Mouse (Mus musculus) stomach, embryonic 16.5 days (tissue): ENCODE data around the gene Wiz. TPM values are rescaled to one million over a fixed set of nuclear protein-coding genes. Genes with fewer than 3 reads are reported as not detected.

Source experiments
- ATAC-seq: fragments of 200-750 bp; cut with Nextera tagmentation; 2 replicates; pipeline ENCODE4 v1.8.0; 2017; ENCODE audit warnings: moderate number of reproducible peaks, moderate TSS enrichment; ENCODE audit not compliant: insufficient read depth, low FRiP score
- H3K27ac ChIP-seq: fragments of 300-500 bp; sonication (generic); 2 replicates; pipeline ENCODE4 v1.5.1; 2014; ENCODE audit warnings: low read length
- H3K27me3 ChIP-seq: fragments of 300-500 bp; sonication (generic); 2 replicates; pipeline ENCODE4 v1.6.1; 2014; ENCODE audit warnings: low read length, control low read depth, mixed read lengths; ENCODE audit not compliant: control insufficient read depth, insufficient read depth
- H3K36me3 ChIP-seq: fragments of 300-500 bp; sonication (generic); 2 replicates; pipeline ENCODE4 v1.6.1; 2014; ENCODE audit warnings: low read length; ENCODE audit not compliant: control insufficient read depth, insufficient read depth
- H3K4me1 ChIP-seq: fragments of 300-500 bp; sonication (generic); 2 replicates; pipeline ENCODE4 v1.6.1; 2014; ENCODE audit warnings: low read length, control low read depth, mixed read lengths; ENCODE audit not compliant: control insufficient read depth, insufficient read depth
- H3K4me2 ChIP-seq: fragments of 300-500 bp; sonication (generic); 2 replicates; pipeline ENCODE4 v1.6.1; 2014; ENCODE audit warnings: low read depth, low read length, mixed read lengths
- H3K4me3 ChIP-seq: fragments of 300-500 bp; sonication (generic); replicated peaks from 2 replicates; pipeline ENCODE4 v1.5.1; 2014; ENCODE audit warnings: mild to moderate bottlenecking, low read length
- H3K9ac ChIP-seq: fragments of 300-500 bp; sonication (generic); 2 replicates; pipeline ENCODE4 v1.6.1; 2014; ENCODE audit warnings: low read length
- H3K9me3 ChIP-seq: fragments of 300-500 bp; sonication (generic); replicated peaks from 2 replicates; pipeline ENCODE4 v1.6.1; 2016; ENCODE audit warnings: low read length, control low read depth; ENCODE audit not compliant: control insufficient read depth
- WGBS: fragments of 180-500 bp; shearing (Covaris S2); extraction: QIAGEN DNeasy Blood & Tissue Kit; methylation state at CpG from one replicate; pipeline ENCODE4 v1.1.7; 2014; 5-methylcytosine and 5-hydroxymethylcytosine counted together
- polyA plus RNA-seq: library from polyadenylated mRNA; unstranded; fragments of >200 nt; fragmentation: Nextera tagmentation; extraction: Ambion mirVana; gene quantifications from 2 replicates; pipeline ENCODE4 v1.2.1, GENCODE M21; 2015

Gene Wiz
- polyA plus RNA-seq, 1 experiment from 2014 or later: 23.7 TPM

DNA sequence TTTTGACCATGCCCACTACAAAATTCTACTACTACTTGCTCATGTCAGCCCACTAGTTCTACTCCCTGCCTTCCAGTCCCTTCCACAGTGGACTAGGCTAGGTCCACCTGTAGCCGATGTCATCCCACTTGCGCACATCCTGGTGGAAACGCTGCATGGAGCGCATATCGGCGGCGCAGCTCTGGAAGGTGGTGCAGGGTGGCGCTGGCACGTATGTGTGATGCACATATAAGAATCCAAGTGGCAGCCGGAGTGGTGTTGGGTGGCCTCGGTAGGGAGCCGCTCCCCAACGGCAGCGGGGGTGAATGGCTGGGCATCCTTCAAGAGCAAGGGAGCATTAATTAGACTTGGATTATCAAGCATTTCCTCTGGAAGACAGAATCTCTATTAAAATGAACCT is 27.5 kb upstream of the Wiz start:
- no peaks in the 10 kb centered on the region for H3K9me3 ChIP-seq
- 91% methylated on average over 14 of the region's 14 CpGs for WGBS
- ATAC-seq: no peak

DNA sequence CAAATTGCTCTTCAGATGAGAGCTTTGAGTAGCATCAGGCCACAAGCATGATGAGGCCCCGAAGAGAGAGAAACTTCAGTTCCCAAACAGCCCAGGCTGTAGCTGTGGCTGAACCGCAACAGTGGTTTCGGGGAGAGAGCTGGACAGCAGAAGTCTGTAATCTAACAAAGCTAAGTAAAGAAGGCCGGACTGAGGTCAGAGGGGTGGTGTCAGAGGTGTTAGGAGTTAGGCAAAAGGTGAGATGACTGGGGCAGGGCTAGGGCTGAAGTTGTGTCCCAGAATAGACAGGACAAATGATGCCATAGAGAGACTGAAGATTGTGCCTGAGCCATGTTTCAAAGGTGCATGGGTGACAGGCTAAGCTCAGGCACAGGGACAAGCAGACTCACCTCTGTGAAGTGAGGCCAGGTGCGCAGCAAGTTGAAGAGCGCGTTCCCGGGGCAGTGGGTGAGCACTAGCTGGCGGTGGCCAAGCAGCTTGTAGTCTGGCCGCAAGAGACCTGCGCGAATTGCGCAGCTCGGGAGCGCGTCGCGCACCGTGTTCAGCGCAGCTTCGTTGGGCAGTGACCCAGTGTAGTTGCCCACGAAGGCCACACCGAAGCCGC is 26.3 kb upstream of the Wiz start:
- Histone ChIP-seq H3K4me1 (no peaks in the 10 kb centered on the region), H3K27ac (no peak overlapping the region), H3K4me2 (no peak overlapping the region), H3K9ac (no peak overlapping the region), H3K4me3 (no peak overlapping the region), H3K9me3 (no peaks in the 10 kb centered on the region), H3K27me3 (peaks cover 10% of the 10 kb centered on the region), H3K36me3 (no peaks in the 10 kb centered on the region)
- WGBS: 36% methylated on average over 24 of the region's 24 CpGs
- no peak for ATAC-seq

More for the DNA sequence above, 27.5 kb upstream of the Wiz start:
- H3K4me2 ChIP-seq: no peak overlapping the region
- peaks cover 10% of the 10 kb centered on the region for H3K27me3 ChIP-seq
- H3K9ac ChIP-seq: no peak overlapping the region
- H3K27ac ChIP-seq: no peak overlapping the region
- no peaks in the 10 kb centered on the region for H3K4me1 ChIP-seq
- no peaks in the 10 kb centered on the region for H3K36me3 ChIP-seq
- no peak overlapping the region for H3K4me3 ChIP-seq

DNA sequence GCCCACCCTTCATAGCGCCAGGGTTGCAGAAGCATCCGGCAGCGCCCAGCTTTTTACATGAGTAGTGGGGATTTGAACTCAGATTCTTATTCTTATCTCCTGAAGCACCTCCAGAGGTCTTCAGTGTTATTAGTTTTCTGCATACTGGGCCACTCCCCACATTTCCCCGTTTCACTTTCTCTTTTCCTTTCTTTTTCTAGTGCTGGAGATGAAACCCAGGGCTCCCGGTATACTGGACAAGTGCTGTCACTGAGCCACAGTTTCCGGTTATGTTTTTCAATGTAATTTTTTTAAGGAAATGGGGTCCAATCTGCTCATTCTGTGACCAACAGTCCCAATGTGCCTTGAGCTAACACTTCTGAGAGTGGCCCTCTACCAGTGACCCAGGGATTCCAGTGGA is 22.7 kb upstream of the Wiz start:
- Histone ChIP-seq H3K27ac (no peak overlapping the region), H3K4me3 (no peak overlapping the region), H3K9ac (no peak overlapping the region), H3K36me3 (no peaks in the 10 kb centered on the region), H3K9me3 (no peaks in the 10 kb centered on the region), H3K4me1 (no peaks in the 10 kb centered on the region), H3K27me3 (peaks cover 9% of the 10 kb centered on the region), H3K4me2 (no peak overlapping the region)
- WGBS: 82% methylated on average over 6 of the region's 6 CpGs
- no peak for ATAC-seq

DNA sequence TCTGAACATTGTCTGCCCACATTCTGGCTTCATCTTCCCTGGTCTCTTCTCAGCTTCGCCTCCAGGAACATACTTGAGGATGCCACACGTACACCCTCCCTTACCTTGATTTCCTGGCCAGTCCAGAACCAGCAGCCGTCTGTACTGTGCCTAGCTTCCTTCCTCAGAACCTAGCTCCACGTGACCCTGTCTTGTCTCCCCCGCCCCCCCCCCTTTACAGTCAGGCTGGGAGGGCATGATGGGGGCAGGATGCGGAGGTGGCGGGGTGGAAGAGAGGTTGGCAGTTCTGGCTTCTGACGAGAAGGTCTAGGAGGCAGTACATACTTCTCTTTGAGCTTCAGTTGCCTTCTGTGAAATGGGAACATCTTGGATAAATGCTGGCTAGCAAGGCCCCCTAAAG is 14.2 kb upstream of the Wiz start, which contains the start of gene Rasal3:
TSS of gene Rasal3 (minus strand) at position 167 of the 400 bp plus-strand sequence.
- Histone ChIP-seq H3K9ac (no peak within 1 kb of the TSS; the same call in 1 of the 2 replicates), H3K4me1 (no peaks in the 10 kb centered on the region), H3K4me3 (peak within 1 kb of the TSS; percentile 20), H3K9me3 (no peaks in the 10 kb centered on the region), H3K27me3 (0 out of 2 replicates have a peak, but pooled peaks cover 5% of the 10 kb centered on the region), H3K36me3 (no peaks in the 10 kb centered on the region), H3K4me2 (no peak within 1 kb of the TSS), H3K27ac (no peak within 1 kb of the TSS)
- WGBS: 69% methylated on average over 8 of the region's 8 CpGs
- no peak for ATAC-seq

DNA sequence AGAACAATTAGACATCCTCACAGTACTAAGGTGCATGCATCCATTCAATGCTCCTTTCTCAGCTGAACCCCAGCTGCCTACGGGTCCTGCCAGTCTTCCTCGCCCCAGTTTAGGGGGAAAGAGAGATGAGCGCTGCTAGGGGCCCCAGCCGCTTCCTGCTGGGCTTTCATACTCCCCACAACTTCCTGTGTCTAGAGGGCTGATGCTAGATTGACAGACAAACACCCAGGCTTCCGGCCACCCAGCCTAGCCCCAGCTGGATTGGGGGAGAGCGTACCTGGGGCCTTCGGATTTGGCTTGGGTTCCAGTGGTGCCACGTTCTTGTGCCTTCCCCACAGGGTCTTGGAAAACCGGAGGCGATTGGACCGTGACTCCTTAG is 13.5 kb upstream of the Wiz start:
- H3K36me3 ChIP-seq: no peaks in the 10 kb centered on the region
- H3K4me1 ChIP-seq: no peaks in the 10 kb centered on the region
- WGBS: 67% methylated on average over 11 of the region's 11 CpGs
- H3K4me3 ChIP-seq: peak overlapping the region; percentile 20
- H3K9ac ChIP-seq: no peak overlapping the region; the same call in 1 of the 2 replicates
- H3K4me2 ChIP-seq: no peak overlapping the region
- H3K27ac ChIP-seq: no peak overlapping the region
- peaks cover 7% of the 10 kb centered on the region; the same call in 1 of the 2 replicates for H3K27me3 ChIP-seq
- no peaks in the 10 kb centered on the region for H3K9me3 ChIP-seq
- ATAC-seq: no peak

DNA sequence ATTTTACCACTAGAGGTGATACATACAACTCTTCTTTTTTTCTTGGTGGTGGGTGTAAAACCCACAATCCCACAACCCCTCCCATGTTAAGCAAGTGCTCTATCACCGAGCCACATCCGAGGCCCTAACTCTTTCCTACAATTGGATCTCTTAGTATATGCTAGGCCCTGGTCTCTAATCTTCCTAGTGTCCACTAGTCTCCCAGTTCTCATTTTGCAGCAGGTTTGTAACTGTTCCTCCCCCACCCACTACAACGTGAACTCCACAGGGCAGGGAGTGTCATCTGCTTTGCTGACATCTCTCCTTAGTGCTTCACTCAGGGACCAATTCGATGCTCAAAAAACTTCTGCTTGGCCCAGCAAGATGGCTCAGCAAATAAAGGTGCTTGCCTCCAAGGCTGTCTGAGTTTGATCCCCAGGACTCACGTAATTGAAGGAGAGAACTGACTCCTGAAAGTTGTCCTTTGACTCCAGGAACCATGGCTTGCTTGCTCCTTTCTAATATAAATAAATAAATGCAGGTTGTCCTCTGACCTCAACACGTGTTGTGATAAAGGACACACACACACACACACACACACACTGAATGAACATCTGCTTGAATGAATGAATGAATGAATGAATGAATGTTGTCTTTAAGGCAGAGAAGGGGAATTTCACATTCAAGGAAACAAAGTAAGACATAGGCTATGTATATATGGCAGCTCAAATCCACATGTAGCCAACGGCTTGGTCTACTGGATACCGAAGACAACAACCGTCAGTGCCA is 13.0 kb upstream of the Wiz start:
- H3K27me3 ChIP-seq: peaks cover 13% of the 10 kb centered on the region
- 72% methylated on average over 9 of the region's 9 CpGs for WGBS
- H3K4me3 ChIP-seq: peak overlapping the region; percentile 20; the same call in 1 of the 2 replicates
- no peak overlapping the region for H3K9ac ChIP-seq
- ATAC-seq: no peak
- H3K4me1 ChIP-seq: no peaks in the 10 kb centered on the region
- no peak overlapping the region for H3K27ac ChIP-seq
- no peaks in the 10 kb centered on the region for H3K36me3 ChIP-seq
- no peak overlapping the region for H3K4me2 ChIP-seq
- no peaks in the 10 kb centered on the region for H3K9me3 ChIP-seq

DNA sequence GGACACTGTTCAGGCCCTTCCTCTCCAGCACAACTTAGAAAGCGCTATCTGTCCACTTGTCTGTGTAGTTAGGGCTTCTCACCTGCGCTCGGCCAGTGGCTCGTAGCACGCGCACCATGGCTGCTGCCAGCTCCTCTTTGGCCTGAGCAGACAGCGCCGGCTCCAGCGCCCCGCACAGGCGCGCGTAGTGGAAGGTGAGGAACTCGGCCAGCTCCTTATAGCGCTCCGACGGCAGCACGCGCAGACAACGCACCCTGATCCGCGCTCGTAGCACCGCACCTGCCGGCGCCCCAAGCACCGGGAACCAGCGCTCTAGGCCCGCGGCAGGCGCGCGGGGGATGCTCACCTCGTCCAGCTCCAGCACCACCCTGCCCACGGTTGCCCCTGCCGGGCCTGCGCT is 7.0 kb upstream of the Wiz start:
- 7% methylated on average over 37 of the region's 37 CpGs for WGBS
- Histone ChIP-seq H3K36me3 (no peaks in the 10 kb centered on the region), H3K4me1 (no peaks in the 10 kb centered on the region), H3K27ac (no peak overlapping the region), H3K27me3 (peaks cover 56% of the 10 kb centered on the region), H3K9ac (no peak overlapping the region), H3K9me3 (no peaks in the 10 kb centered on the region), H3K4me2 (peak overlapping the region; percentile 40), H3K4me3 (peak overlapping the region; percentile 26)
- no peak for ATAC-seq

DNA sequence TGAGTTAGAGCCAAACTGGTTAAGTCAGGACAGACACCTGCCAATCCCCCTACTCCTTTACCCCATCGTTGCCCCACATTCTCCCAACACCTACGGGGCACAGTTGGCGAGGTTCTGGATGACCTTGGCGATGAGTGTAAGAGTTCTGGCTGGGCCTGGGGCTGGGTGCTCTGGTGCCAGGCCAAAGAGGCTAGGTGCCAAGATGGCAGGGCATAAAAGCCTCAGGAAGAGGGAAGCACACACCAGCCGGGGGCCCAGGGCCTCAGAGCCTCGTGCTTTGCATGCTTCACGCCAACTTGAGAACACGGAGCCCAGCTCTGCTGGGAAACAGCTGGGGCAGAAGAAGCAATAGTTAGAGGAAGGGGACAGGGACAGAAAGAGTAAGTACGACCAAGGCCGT is 4.7 kb upstream of the Wiz start:
- Histone ChIP-seq H3K27me3 (peaks cover 58% of the 10 kb centered on the region), H3K36me3 (no peaks in the 10 kb centered on the region), H3K4me2 (no peak overlapping the region), H3K4me1 (no peaks in the 10 kb centered on the region), H3K9ac (no peak overlapping the region), H3K27ac (no peak overlapping the region), H3K4me3 (no peak overlapping the region), H3K9me3 (no peaks in the 10 kb centered on the region)
- no peak for ATAC-seq
- 89% methylated on average over 10 of the region's 10 CpGs for WGBS

DNA sequence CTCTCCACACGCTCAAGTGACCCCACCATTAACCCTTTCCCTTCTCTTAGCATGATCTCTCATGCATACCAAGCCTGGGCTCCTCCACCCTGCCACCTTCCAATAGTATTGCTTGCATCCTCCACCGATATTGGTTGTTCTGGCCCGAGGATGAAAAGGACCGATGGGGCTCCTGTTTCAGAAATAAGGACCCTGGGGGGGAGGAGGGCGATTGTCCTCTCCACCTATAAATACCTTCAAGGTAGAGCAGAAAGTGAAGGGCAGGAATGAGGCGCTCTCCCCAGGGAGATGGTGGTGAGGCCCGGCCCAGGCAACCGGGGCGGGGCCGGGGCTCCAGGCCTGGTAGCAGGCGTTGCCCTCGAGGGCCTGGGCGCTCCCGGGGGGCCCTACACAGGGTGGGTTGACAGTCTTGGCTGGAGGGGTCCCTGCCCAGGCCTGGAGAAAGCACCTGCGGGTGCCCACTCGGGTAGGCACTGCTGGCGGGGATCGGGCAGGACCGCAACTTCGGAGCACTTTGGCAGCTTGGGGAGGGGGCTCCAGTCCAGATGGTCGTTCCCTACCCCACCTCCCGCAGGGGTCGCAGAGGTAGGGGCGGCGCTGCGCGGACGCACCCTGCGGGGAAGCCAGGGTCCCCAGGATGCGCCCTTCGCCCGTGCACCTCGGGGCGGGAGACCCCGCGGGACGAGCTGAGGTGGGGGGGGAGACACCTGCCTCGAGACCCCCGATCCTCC is 704 bp downstream of the Wiz start:
- peak overlapping the region; percentile 98 for H3K4me2 ChIP-seq
- H3K4me3 ChIP-seq: peak overlapping the region; percentile 73
- no peaks in the 10 kb centered on the region for H3K9me3 ChIP-seq
- H3K27me3 ChIP-seq: peaks cover 18% of the 10 kb centered on the region
- ATAC-seq: peak; percentile 51; the same call in 1 of the 2 replicates
- H3K4me1 ChIP-seq: 0 out of 2 replicates have a peak, but pooled peaks cover 6% of the 10 kb centered on the region
- under 1% methylated on average over 35 of the region's 39 CpGs for WGBS
- no peaks in the 10 kb centered on the region for H3K36me3 ChIP-seq
- peak overlapping the region; percentile 50 for H3K27ac ChIP-seq
- H3K9ac ChIP-seq: peak overlapping the region; percentile 89
